Mouse (Mus musculus) gastrocnemius, adult 2 months (tissue): ENCODE results near the gene Fpgs. TPM values are rescaled to one million over a fixed set of nuclear protein-coding genes. Genes with fewer than 3 reads are reported as not detected.

Experiments used
- DNase-seq: peaks from one replicate; pipeline ENCODE4 v3.0.0; 2022
- H3K27ac ChIP-seq: fragments of 200-600 bp; 2 replicates; pipeline ENCODE4 v1.8.1; 2022; ENCODE audit warnings: mild to moderate bottlenecking
- H3K4me3 ChIP-seq: fragments of 200-600 bp; 2 replicates; pipeline ENCODE4 v1.8.1; 2022; ENCODE audit warnings: mild to moderate bottlenecking, moderate library complexity
- CTCF ChIP-seq: fragments of 200-600 bp; IDR thresholded peaks from 2 replicates; pipeline ENCODE4 v1.8.1; 2022; ENCODE audit warnings: antibody characterized with exemption, mild to moderate bottlenecking, moderate library complexity
- intact Hi-C: fragments of 180-260 bp; cut with DNase I; formaldehyde crosslinking; loops from one replicate; pipeline ENCODE4 v1.15.1; 2025
- total RNA-seq, 2 experiments: library from RNA; stranded (reverse); gene quantifications; 2 replicates each; pipeline ENCODE4 v1.2.3; 2021

Fpgs gene
- total RNA-seq, 2 experiments from 2014 or later, result 5.9 to 6.9 TPM

- peak; percentile 94 for TF ChIP-seq CTCF
- DNase-seq, result peak; percentile 65
- intact Hi-C loops, result no loop called here
- Histone ChIP-seq H3K4me3 (no peak overlapping the region), H3K27ac (no peak overlapping the region)
These were observed 4.7 kb upstream of the Fpgs start for GRCm38 (mm10) chr2:32708643-32709042.

- TF ChIP-seq CTCF, result no peak
- H3K27ac ChIP-seq, result peak overlapping the region; percentile 48; the same call in 1 of the 2 replicates
- no peak overlapping the region for H3K4me3 ChIP-seq
- peak; percentile 65 for DNase-seq
- intact Hi-C loops, result no loop called here
These were observed 3.0 kb upstream of the Fpgs start for GRCm38 (mm10) chr2:32706971-32707370.

- no peak for TF ChIP-seq CTCF
- intact Hi-C loops, result no loop called here
- no peak for DNase-seq
- no peak overlapping the region for H3K4me3 ChIP-seq
- H3K27ac ChIP-seq, result no peak overlapping the region
These were observed 1.1 kb upstream of the Fpgs start for GRCm38 (mm10) chr2:32705018-32705417.

- no peak for DNase-seq
- TF ChIP-seq CTCF, result no peak
- Histone ChIP-seq H3K27ac (no peak overlapping the region), H3K4me3 (no peak overlapping the region)
- intact Hi-C loops, result no loop called here
These were observed 899 bp downstream of the Fpgs start for GRCm38 (mm10) chr2:32703046-32703445.

GRCm38 (mm10) chr2:32700966-32701743, 2.8 kb downstream of the Fpgs start:
- intact Hi-C loops, result no loop called here
- no peak for DNase-seq
- Histone ChIP-seq H3K27ac (no peak overlapping the region), H3K4me3 (no peak overlapping the region)
- no peak for TF ChIP-seq CTCF

GRCm38 (mm10) chr2:32699680-32700079, 4.3 kb downstream of the Fpgs start:
- no peak for DNase-seq
- Histone ChIP-seq H3K27ac (no peak overlapping the region), H3K4me3 (no peak overlapping the region)
- no peak for TF ChIP-seq CTCF
- intact Hi-C loops, result no loop called here

- intact Hi-C loops, result loop anchor here (2.0 kb wide), 1 partner anchor 18 kb away; the partner anchor contains the start of gene Cdk9
- Histone ChIP-seq H3K4me3 (peak overlapping the region; percentile 92), H3K27ac (peak overlapping the region; percentile 94)
- no peak for DNase-seq
- no peak for TF ChIP-seq CTCF
These were observed 9.3 kb downstream of the Fpgs start for GRCm38 (mm10) chr2:32694691-32695090.

GRCm38 (mm10) chr2:32693823-32694411, 10.0 kb downstream of the Fpgs start:
- intact Hi-C loops, result loop anchor here (2.0 kb wide), 2 partner anchors 19 to 119 kb away; partner anchors contain the start of genes 9430097D07Rik, Cdk9 and Pip5kl1
- Histone ChIP-seq H3K4me3 (peak overlapping the region; percentile 92), H3K27ac (peak overlapping the region; percentile 94)
- peak; percentile 89 for TF ChIP-seq CTCF
- peak; percentile 97 for DNase-seq

GRCm38 (mm10) chr2:32693282-32693681, 10.7 kb downstream of the Fpgs start:
- peak overlapping the region; percentile 92 for H3K4me3 ChIP-seq
- TF ChIP-seq CTCF, result no peak
- intact Hi-C loops, result loop anchor here (2.0 kb wide), 1 partner anchor 118 kb away; the partner anchor contains the start of genes 9430097D07Rik and Pip5kl1
- peak overlapping the region; percentile 94 for H3K27ac ChIP-seq
- peak; percentile 69 for DNase-seq

GRCm38 (mm10) chr2:32692496-32692895, 11.4 kb downstream of the Fpgs start:
- peak; percentile 48 for DNase-seq
- Histone ChIP-seq H3K27ac (peak overlapping the region; percentile 94), H3K4me3 (peak overlapping the region; percentile 92)
- intact Hi-C loops, result loop anchor here (2.0 kb wide), 1 partner anchor 118 kb away; the partner anchor contains the start of genes 9430097D07Rik and Pip5kl1
- TF ChIP-seq CTCF, result no peak

- Histone ChIP-seq H3K4me3 (no peak overlapping the region), H3K27ac (peak overlapping the region; percentile 28; the same call in 1 of the 2 replicates)
- DNase-seq, result no peak
- intact Hi-C loops, result no loop called here
- no peak for TF ChIP-seq CTCF
These were observed 12.9 kb downstream of the Fpgs start for GRCm38 (mm10) chr2:32691041-32691440.

- Histone ChIP-seq H3K4me3 (no peak overlapping the region), H3K27ac (0 out of 2 replicates have a peak overlapping the region, but pooled peaks have one; percentile 17)
- intact Hi-C loops, result loop anchor here (1.0 kb wide), 1 partner anchor 58 kb away; no protein-coding TSS in a partner anchor
- no peak; the same call in none of the 2 replicates for TF ChIP-seq CTCF
- DNase-seq, result peak; percentile 93
These were observed 14.5 kb downstream of the Fpgs start for GRCm38 (mm10) chr2:32689420-32689819.

GRCm38 (mm10) chr2:32687562-32687961, 16.4 kb downstream of the Fpgs start:
- DNase-seq, result no peak
- intact Hi-C loops, result no loop called here
- H3K4me3 ChIP-seq, result no peak overlapping the region
- no peak overlapping the region for H3K27ac ChIP-seq
- no peak for TF ChIP-seq CTCF
